Mouse (Mus musculus): ENCODE measurements around the gene Ikzf1.

DNA sequence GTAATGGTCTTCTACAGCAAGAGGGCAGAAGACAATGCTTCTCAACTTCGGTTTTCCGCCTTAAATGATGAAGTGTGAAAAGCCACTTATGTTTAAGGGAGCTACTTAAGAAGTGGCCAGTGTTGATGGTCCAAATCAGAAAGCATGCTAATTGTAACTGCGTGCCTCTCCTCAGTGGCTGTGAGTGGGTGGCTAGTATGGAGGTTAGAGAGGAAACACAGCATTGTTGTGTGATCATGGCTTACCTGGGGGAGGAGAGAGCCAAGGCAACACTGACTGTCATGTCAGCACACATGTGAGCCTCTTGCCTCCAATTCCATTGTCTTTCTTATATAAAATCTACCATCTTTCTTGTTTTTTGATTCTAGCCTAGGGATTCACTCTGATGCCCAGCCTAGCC, 8.6 kb downstream of the Ikzf1 start:
- TF ChIP-seq CTCF (IDR thresholded peaks at IDR 0.05; ENCODE audit: control insufficient read depth, insufficient read depth, insufficient read length), result no peak
- TF ChIP-seq USF1 (IDR thresholded peaks at IDR 0.05; ENCODE audit: low read depth), result no peak

All from C2C12 (cell line).